Mouse (Mus musculus): ENCODE results near the gene Gna11. TPM values are rescaled to one million over a fixed set of nuclear protein-coding genes. Genes with fewer than 3 reads are reported as not detected.

The Gna11 gene
- polyA plus RNA-seq, 1 experiment from 2014 or later, result 20.3 TPM

DNA sequence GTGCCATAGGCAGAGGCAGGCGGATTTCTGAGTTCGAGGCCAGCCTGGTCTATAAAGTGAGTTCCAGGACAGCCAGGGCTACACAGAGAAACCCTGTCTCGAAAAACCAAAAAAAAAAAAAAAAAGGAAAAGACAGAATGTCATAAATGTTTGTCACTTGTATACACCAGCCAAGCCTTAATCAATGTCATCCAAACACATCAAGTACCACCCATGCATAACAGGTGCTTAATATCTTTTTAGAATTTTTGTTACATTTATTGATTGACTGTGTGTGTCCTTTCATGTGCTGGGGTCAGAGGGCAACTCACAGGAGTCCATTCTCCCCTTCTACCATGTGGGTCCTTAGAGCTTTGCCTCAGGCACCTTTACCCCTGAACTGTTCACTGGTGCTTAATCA is 45.0 kb downstream of the Gna11 start, which contains the start of gene S1pr4:
Gene S1pr4, minus strand, starts transcription at position 101 of the 400 bp plus-strand sequence.
- Histone ChIP-seq H3K4me3 (replicated peaks) (peak within 1 kb of the TSS; percentile 86), H3K9me3 (replicated peaks) (no peaks in the 10 kb centered on the region), H3K9ac (peak within 1 kb of the TSS; percentile 59), H3K4me1 (replicated peaks) (peaks cover 53% of the 10 kb centered on the region), H3K27me3 (peaks cover 7% of the 10 kb centered on the region; the same call in 1 of the 2 replicates), H3K4me2 (peak within 1 kb of the TSS; percentile 94), H3K27ac (replicated peaks) (peak within 1 kb of the TSS; percentile 79; the same call in 1 of the 2 replicates), H3K36me3 (replicated peaks) (0 out of 2 replicates have a peak, but pooled peaks cover 2% of the 10 kb centered on the region)
- no peak for ATAC-seq (ENCODE audit: insufficient read depth)
- 56% methylated on average over 3 of the region's 3 CpGs for WGBS (ENCODE audit: insufficient replicate concordance)

GRCm38 (mm10) chr10:81499250-81499901 is 45.6 kb downstream of the Gna11 start:
- Histone ChIP-seq H3K27ac (replicated peaks) (peak overlapping the region; percentile 79; the same call in 1 of the 2 replicates), H3K4me2 (peak overlapping the region; percentile 94), H3K27me3 (peaks cover 7% of the 10 kb centered on the region; the same call in 1 of the 2 replicates), H3K9ac (peak overlapping the region; percentile 59), H3K4me1 (replicated peaks) (peaks cover 60% of the 10 kb centered on the region), H3K4me3 (replicated peaks) (peak overlapping the region; percentile 86), H3K36me3 (replicated peaks) (no peaks in the 10 kb centered on the region), H3K9me3 (replicated peaks) (no peaks in the 10 kb centered on the region)
- ATAC-seq (ENCODE audit: insufficient read depth), result no peak
- 36% methylated on average over 23 of the region's 23 CpGs for WGBS (ENCODE audit: insufficient replicate concordance)

DNA sequence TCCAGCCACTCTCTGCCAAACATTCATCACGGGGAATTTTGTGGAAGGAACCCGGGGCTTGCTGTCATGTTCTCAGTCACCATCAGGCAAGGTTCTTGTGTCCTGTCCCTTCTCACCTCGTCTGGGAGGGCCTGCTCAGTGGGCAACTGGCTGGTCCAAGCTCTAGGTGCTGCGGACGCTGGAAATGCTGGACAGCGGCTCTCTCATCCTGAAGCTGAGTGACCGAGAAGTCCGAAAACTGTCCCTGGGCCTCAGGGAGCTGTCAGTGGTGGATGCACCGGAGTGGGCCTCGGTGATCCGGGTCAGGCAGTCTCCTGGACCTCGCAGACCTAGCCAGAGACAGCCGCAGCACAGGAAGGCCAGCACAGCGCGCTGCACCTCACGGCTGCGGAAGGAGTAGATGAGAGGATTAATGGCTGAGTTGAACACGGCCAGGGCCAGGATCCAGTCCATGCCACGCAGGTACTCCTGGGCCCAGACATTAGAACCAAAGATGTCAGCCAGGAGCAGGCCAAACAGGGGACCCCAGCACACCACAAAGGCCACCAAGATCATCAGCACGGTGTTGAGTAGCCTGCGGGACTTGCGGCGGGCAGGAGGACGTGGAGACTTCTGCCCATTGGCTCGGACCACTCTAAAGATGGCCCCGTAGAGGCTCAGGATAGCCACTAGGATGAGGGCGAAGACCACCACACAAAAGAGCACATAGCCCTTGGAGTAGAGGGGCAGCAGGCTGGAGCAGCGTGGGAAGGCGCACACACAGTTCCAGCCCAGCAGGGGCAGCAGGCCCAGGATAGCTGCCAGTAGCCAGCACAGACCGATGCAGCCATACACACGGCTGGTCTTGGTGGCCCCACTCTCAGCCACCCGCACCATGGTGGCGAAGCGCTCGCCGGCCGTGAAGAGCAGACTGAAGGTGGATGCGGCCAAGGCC is 46.4 kb downstream of the Gna11 start:
- ATAC-seq (ENCODE audit: insufficient read depth), result no peak
- peaks cover 3% of the 10 kb centered on the region; the same call in 1 of the 2 replicates for H3K27me3 ChIP-seq
- WGBS (ENCODE audit: insufficient replicate concordance), result 57% methylated on average over 38 of the region's 38 CpGs
- peak overlapping the region; percentile 79 for H3K27ac ChIP-seq (replicated peaks)
- peak overlapping the region; percentile 86 for H3K4me3 ChIP-seq (replicated peaks)
- peaks cover 3% of the 10 kb centered on the region; the same call in 1 of the 2 replicates for H3K36me3 ChIP-seq (replicated peaks)
- peak overlapping the region; percentile 94 for H3K4me2 ChIP-seq
- H3K4me1 ChIP-seq (replicated peaks), result peaks cover 68% of the 10 kb centered on the region
- no peaks in the 10 kb centered on the region for H3K9me3 ChIP-seq (replicated peaks)
- H3K9ac ChIP-seq, result peak overlapping the region; percentile 59

DNA sequence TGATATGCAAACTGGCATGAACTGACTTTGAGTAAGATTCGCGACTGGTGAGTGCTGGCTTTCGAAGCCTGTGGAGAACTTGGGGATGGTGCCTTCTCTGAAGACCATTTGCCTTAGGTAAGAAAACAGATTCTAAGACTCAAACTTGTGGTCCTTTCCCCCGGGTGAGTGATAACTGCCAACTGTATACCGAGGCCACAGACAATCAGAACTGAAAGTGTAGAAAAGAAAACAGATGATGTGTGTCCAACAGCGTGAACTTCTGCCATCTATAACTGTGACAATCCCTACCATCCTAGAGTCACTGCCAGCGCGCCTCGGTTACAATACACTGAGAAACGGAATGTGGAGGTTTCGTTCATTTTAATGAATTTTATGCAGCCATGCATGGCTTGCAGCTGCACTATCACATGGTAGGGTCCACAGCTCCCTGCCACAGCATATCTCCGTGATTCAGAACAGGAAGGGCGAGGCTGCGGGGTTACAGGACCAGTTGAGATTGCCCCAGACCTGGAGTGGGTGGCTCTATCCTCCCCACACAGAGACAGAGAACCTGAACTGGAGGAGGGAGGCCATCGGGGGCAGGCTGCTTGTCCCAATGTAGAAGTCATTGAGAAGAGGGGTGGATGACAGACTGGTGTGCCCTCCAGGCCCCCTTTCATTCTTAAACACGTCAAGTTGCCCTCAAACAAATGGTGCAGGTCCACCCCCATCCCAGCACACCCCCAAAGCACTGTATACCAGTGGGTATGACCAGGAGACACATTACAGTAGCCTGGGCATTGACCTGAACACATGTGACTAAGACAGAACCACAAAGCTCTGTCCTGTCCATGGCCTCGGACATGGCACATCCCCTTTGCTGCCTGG is 47.4 kb downstream of the Gna11 start:
- peak overlapping the region; percentile 79 for H3K27ac ChIP-seq (replicated peaks)
- no peaks in the 10 kb centered on the region for H3K9me3 ChIP-seq (replicated peaks)
- peak overlapping the region; percentile 86 for H3K4me3 ChIP-seq (replicated peaks)
- no peak for ATAC-seq (ENCODE audit: insufficient read depth)
- peaks cover 12% of the 10 kb centered on the region for H3K36me3 ChIP-seq (replicated peaks)
- WGBS (ENCODE audit: insufficient replicate concordance), result 22% methylated on average over 17 of the region's 17 CpGs
- peak overlapping the region; percentile 94 for H3K4me2 ChIP-seq
- H3K27me3 ChIP-seq, result no peaks in the 10 kb centered on the region
- peak overlapping the region; percentile 59 for H3K9ac ChIP-seq
- peaks cover 64% of the 10 kb centered on the region for H3K4me1 ChIP-seq (replicated peaks)

- 12% methylated on average over 4 of the region's 4 CpGs for WGBS (ENCODE audit: insufficient replicate concordance)
Observed at GRCm38 (mm10) chr10:81496969-81497368, 48.0 kb downstream of the Gna11 start.

DNA sequence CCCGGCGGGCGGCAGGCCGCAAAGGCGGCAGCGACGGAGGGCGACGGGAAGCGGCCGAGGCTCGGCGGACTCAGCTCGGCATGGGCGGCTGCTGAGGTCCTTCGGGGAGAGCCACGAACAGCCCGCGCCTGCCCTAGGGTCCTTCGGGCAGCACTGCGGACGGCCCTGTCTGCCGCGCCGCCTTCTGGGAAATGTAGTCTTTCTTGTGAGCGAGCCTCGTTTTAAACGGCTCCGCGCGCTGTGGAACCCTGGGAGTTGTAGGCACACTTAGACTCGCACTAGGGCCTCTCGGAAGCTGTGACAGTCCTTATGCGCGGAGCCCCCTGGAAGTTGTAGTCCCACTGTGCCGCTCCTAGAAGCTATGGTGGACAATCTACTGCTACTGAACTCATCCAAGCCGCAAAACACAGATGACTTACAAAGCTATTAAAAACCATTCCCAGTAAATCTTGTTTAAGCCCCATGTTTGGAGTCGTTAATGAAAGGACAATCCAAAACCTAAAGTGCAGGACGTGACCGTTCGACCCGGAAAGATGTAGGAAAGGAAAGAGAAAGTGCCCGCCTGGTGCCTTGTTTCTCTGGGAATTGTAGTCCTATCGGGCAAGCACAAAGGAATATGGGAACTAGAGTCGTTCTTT is 48.6 kb downstream of the Gna11 start, which contains the start of gene Ncln:
Gene Ncln, minus strand, starts transcription at position 129 of the 638 bp plus-strand sequence.
- H3K27me3 ChIP-seq, result no peaks in the 10 kb centered on the region
- peak within 1 kb of the TSS; percentile 79 for H3K27ac ChIP-seq (replicated peaks)
- H3K4me2 ChIP-seq, result peak within 1 kb of the TSS; percentile 94
- H3K9ac ChIP-seq, result peak within 1 kb of the TSS; percentile 86
- peaks cover 25% of the 10 kb centered on the region for H3K36me3 ChIP-seq (replicated peaks)
- H3K4me3 ChIP-seq (replicated peaks), result peak within 1 kb of the TSS; percentile 86
- under 1% methylated on average over 45 of the region's 45 CpGs for WGBS (ENCODE audit: insufficient replicate concordance)
- no peaks in the 10 kb centered on the region for H3K9me3 ChIP-seq (replicated peaks)
- peaks cover 58% of the 10 kb centered on the region for H3K4me1 ChIP-seq (replicated peaks)
- ATAC-seq (ENCODE audit: insufficient read depth), result peak; percentile 95

More at GRCm38 (mm10) chr10:81496969-81497368, 48.0 kb downstream of the Gna11 start:
- Histone ChIP-seq H3K27ac (replicated peaks) (peak overlapping the region; percentile 79), H3K36me3 (replicated peaks) (peaks cover 19% of the 10 kb centered on the region), H3K4me1 (replicated peaks) (peaks cover 58% of the 10 kb centered on the region), H3K9ac (peak overlapping the region; percentile 59), H3K4me3 (replicated peaks) (peak overlapping the region; percentile 86), H3K4me2 (peak overlapping the region; percentile 94), H3K27me3 (no peaks in the 10 kb centered on the region), H3K9me3 (replicated peaks) (no peaks in the 10 kb centered on the region)
- no peak for ATAC-seq (ENCODE audit: insufficient read depth)

DNA sequence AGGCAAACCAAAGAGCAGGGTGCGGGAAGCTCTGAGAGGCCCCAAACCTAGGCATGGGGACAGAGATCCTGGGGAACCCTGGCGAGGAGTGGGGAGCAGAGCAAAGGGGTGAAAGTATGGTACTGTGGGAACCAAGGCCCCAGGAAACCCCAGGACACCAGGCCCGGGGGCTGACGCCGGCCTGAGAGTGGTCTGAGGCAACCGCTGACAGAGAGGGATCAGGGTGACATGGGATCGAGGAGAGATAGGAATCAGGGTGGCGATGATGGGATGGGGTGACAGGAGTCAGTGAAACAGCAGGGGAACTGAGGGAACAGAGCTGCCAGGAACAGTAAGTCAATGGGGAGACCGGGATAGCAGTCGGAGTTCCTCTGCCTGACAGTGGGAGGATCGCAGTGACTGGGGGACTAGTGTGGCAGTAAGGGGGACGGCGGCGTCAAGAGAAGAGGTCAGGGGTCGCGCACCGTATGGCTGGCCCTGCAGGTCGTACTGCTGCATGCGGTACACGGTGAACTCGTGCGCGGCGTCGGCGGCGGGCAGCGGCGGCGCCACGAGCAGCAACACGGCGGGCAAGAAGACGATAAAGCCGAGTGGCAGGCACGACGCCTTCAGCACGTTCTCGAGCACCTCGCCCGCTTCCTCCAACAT is 49.2 kb downstream of the Gna11 start:
- peak overlapping the region; percentile 86 for H3K4me3 ChIP-seq (replicated peaks)
- peaks cover 31% of the 10 kb centered on the region for H3K36me3 ChIP-seq (replicated peaks)
- H3K27me3 ChIP-seq, result no peaks in the 10 kb centered on the region
- peak overlapping the region; percentile 94 for H3K4me2 ChIP-seq
- peaks cover 58% of the 10 kb centered on the region for H3K4me1 ChIP-seq (replicated peaks)
- ATAC-seq (ENCODE audit: insufficient read depth), result peak; percentile 14
- H3K9ac ChIP-seq, result peak overlapping the region; percentile 86
- under 1% methylated on average over 41 of the region's 41 CpGs for WGBS (ENCODE audit: insufficient replicate concordance)
- H3K9me3 ChIP-seq (replicated peaks), result no peaks in the 10 kb centered on the region
- H3K27ac ChIP-seq (replicated peaks), result peak overlapping the region; percentile 79

GRCm38 (mm10) chr10:81495151-81495550 is 49.8 kb downstream of the Gna11 start:
- H3K36me3 ChIP-seq (replicated peaks), result peaks cover 37% of the 10 kb centered on the region

GRCm38 (mm10) chr10:81494260-81495041 is 50.5 kb downstream of the Gna11 start:
- peaks cover 50% of the 10 kb centered on the region for H3K4me1 ChIP-seq (replicated peaks)
- no peaks in the 10 kb centered on the region for H3K27me3 ChIP-seq
- peak overlapping the region; percentile 86; the same call in 1 of the 2 replicates for H3K9ac ChIP-seq
- H3K4me2 ChIP-seq, result peak overlapping the region; percentile 94
- 60% methylated on average over 11 of the region's 11 CpGs for WGBS (ENCODE audit: insufficient replicate concordance)
- H3K27ac ChIP-seq (replicated peaks), result peak overlapping the region; percentile 79; the same call in 1 of the 2 replicates
- no peaks in the 10 kb centered on the region for H3K9me3 ChIP-seq (replicated peaks)
- peak overlapping the region; percentile 86 for H3K4me3 ChIP-seq (replicated peaks)
- no peak for ATAC-seq (ENCODE audit: insufficient read depth)
- H3K36me3 ChIP-seq (replicated peaks), result peaks cover 44% of the 10 kb centered on the region

More at GRCm38 (mm10) chr10:81495151-81495550, 49.8 kb downstream of the Gna11 start:
- Histone ChIP-seq H3K9ac (peak overlapping the region; percentile 86), H3K27me3 (no peaks in the 10 kb centered on the region), H3K4me2 (peak overlapping the region; percentile 94), H3K4me3 (replicated peaks) (peak overlapping the region; percentile 86), H3K9me3 (replicated peaks) (no peaks in the 10 kb centered on the region), H3K27ac (replicated peaks) (peak overlapping the region; percentile 79; the same call in 1 of the 2 replicates), H3K4me1 (replicated peaks) (peaks cover 56% of the 10 kb centered on the region)
- 38% methylated on average over 6 of the region's 6 CpGs for WGBS (ENCODE audit: insufficient replicate concordance)
- no peak for ATAC-seq (ENCODE audit: insufficient read depth)
